Mouse (Mus musculus) CD4-positive, CD25-positive, alpha-beta regulatory T cell, adult 2 months (primary cell): Measurements from ENCODE around the gene Mdm2.

Experiments used
- DNase-seq: peaks from one replicate; pipeline ENCODE4 v3.0.0-alpha.2; 2012; ENCODE audit warnings: low read depth, low spot score

Mdm2 gene

DNA sequence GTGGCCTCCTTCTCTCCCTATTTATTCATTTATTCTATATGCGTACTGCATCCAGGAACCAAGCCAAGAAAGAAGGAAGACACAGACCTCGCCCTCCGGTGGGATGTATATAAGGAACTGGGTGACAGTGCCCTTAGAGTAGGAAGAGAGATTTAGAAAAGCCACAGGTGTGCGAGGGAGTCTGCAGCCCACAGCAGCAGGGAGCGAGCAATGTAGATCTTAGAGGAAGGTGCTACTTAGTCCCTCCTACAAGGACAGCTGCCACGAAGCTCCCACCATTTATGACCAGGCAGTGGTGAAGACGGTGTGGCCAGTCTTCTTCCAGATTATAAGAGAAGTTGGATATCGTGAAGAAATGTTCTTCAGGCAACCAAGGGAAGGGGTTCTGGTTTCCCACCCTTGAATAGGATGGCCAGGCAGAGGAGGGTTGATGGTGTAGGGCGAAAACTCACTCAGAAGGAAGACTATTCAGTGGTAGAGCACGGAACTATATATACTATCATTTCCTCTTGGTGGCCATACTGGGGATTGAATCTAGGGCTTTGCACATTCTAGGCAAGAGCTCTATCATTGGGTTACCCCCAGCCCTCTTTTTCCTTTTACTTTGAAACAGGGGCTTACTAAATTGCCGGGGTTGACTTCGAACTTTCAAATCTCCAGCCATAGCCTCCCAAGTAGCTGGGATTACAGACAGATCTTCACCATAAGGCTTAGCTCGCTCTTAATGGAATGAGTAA, 38.5 kb downstream of the Mdm2 start:
- no peak for DNase-seq

DNA sequence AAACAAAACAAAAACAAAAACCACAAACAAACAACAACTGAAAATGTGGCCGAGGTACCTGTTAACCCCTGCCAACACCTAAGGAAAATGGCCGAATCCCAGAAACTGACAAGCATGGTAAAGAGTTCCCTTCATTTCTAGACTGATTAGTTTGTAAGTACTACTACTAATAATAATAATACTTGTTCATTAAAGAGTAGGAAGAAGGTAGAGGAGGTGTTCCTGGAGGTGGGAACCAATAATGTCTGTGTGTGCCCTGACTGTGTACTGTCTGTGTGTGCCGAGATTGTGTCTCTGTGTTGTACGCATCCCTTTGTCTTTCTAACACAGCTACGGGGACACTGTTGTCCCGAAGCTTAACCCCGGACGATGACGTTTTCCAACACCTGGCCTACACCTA, 39.3 kb downstream of the Mdm2 start:
- no peak for DNase-seq

DNA sequence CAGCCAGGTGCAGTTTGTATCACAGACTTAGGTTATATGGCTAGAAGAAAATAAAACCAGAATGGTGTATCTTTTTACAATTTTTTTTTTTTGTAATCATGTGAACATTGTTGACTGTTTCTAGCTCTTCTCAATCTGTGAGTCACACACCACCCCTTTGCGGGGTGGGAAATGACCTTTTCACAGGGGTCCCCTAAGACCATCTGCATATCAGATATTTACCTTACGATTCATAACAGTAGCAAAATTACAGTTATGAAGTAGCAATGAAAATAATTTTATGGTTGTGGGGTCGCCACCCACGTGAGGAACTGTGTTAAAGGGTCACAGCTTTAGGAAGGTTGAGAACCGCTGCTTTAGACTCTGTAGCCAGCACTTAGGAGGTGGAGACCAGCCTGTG, 39.8 kb downstream of the Mdm2 start:
- DNase-seq = no peak

DNA sequence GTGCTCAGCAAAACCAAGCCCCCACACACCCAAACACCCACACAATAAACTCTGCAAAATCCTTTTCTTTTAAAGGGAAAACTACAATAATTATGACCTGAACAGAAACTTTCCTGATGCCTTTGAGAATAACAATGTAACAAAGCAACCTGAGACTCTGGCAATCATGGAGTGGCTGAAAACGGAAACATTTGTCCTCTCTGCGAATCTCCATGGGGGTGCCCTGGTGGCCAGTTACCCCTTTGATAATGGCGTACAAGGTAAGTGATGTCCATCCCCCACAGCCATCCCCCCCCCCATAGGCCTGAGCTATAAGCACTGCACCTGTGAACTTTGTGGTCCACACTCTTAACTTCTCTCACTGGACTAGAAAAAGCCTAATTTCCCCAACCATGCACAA, 40.5 kb downstream of the Mdm2 start:
- no peak for DNase-seq

DNA sequence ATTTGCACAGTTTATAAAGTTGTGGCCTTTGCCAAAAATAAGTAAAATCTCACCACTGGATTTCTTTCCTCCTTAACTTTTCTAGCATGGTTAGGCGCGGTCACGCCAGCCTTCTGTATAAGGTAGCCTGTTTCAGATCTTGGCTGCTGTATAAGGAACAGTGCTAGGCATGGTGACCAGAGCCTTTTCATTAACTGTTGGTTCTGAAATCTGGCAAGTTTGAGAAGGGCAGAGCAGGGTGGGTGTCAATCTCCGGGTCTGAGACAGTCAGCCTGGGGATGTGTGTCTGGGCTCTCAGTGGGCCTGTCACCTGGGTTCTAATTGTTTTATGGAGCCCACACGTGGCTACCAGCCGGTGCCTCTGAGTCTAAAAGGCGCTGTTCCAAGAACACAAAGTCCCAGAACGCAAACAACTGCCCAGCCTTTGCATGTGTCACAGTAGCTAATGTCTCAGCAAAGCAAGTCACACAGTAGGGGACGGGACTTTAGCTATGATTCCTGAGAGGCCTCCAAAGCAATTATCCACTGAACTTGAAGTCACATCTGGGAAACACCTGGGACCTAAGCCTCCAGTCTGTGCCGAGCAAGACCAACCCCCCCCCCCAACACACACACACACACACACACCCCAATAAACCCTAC, 41.0 kb downstream of the Mdm2 start:
- DNase-seq = no peak

DNA sequence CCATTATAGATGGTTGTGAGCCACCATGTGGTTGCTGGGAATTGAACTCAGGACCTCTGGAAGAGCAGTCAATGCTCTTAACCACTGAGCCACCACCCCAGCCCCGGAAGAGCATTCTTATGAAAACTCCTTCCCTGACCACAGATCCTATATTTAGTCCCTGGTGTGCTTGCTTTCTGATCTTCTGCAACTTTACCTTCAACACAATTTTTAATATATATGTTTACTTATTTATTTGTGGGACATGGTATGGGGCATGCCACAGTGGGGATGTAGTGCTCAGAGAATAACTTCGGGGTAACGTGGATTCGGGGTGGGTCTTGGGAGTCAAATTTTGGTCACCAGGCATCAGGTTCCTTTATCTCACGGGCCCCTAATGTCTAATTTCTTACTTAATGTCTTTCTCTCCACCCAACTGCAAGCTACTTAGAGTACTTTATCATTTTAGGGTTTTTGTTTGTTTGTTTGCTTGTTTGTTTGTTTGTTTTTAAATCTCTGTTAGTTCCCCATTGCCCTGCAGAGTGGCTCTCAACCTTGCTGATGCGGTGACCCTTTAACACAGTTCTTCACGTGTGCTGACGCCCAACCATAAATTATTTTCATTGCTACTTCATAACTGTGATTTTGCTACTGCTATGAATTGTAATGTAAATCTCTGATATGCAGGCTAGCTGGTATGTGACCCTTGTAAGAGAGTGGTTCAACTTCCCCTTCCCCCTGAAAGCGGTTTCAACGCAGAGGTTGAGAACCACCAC, 41.8 kb downstream of the Mdm2 start:
- no peak for DNase-seq

DNA sequence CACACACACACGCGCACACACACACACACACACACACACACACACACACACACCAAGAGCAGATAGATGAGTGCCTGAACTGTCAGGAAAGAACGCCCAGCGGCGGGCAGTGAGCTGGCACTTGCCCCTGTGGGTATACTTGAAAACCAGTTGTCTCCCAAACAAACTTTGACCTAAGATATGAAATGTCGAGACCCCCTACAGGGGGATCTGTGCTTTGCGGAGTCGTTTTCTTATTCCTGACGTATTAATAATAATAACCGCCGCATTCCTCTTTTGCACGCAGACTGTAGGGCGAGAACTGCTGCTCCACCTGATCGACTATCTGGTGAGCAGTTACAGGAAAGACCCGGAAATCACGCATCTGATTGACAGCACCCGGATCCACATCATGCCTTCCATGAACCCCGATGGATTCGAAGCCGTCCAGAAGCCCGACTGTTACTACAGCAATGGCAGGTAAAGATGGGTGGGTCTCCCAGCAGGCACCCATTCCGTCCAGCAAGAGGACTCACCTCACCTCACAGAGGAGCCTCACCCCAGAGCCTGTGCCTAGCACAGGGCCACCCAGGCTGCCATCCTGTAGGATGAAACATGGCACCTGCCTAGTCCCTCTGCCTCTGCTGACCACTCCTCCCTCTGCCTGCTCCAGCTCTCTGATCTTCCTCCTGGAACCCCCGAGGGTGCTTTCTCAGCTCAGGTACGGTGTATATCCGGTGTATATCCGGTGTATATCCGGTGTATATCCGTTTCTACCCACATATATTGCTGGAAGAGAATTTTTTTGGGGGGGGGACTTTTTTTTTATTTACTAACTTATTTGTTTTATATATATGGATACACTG, 42.7 kb downstream of the Mdm2 start:
- no peak for DNase-seq

DNA sequence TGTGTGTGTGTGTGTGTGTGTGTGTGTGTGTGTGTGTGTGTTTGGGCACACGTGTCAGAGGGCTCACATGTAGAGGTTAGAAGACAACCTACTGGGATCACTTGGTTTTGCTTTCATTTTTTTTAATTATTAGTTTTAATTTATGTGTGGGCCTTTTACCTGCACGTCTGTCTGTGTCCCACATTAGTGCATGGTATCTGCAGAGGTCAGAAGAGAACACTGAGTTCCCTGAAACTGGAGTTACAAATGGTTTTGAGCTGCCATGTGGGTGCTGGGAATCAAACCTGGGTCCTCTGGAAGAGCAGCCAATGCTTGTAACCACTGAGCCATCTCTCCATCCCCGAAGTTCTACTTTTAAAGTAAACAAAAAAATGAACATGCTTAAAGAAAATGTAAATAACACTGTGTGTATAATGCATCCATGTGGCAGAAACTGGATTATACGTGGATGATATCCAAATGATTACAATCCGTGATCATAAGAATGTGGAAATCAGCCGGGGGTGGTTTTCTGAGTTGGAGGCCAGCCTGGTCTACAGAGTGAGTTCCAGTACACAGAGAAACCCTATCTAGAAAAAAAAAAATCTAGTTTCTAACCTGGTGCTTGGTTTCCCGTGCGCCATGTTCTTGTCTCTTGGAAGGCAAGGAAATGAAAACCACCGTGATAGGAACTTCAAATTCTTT, 43.5 kb downstream of the Mdm2 start:
- DNase-seq = no peak

DNA sequence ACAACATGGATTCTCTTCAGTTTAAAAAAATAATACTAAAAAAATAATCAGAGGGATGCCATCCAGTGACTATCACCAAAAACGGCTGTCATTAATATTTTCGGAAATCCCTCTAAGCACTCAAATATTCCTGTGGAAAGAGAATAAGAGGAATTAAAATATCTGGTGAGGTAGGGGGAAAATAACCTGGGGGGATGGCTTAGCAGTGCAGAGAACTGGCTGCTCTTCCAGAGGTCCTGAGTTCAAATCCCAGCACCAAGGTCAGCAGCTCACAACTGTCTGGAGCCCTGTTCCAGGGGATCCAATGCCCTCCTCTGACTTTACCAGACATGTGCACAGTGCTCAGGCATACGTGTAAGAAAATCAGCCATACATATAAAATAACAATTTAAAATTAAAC, 44.2 kb downstream of the Mdm2 start:
- DNase-seq = no peak

DNA sequence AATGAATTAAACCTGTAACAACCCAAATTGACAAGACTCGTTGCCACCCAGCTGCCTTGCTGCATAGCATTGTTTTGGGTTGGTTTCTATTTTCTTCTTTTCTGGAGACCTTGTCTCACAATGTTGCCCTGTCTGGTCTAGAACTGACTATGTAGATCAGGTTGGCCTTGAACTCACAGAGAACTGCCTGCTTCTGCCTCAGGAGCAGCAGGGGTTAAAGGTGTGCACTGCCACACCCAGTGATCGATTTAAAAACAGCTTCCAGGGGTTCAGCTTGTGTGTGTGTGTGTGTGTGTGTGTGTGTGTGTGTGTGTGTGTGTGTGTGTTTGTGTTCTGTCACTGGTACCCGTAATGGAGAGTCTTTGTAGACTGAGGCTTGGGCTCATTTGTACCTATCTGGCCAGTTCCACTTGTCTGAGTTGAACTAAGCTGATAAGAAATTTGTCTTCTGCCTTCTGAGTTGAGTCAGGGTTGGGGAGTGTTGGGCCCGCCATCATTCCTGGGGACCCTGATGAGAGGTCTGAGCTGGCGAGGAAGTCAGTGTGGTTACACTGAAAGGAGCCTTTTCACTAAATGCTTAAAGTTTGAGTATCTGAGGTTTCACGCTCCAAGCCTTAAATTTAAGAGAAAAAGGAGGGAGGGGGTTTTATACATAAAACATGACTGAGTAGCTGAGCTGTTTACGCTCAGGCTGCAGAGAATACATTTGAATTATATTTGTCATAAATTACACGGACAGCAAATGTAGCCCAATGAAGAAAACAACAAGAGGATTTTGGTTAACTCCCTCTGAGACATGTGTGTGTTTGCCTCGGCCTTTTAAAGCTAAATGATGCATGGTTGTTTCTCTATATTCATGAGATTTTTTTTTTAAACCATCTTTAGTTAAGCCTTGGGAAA, 44.9 kb downstream of the Mdm2 start:
- DNase-seq = no peak

DNA sequence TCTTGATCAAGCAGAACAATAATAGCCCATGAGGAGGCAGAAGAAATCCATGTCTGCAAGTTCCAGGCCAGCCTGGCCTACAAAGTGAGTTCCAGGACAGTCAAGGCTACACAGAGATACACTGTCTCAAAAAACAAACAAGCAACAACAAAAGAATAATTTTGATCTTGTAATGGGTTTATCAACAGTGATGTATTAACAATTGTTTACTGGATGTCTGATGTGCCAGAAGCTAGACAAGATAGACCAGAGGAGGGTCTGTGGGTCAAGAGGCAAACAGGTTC, 45.7 kb downstream of the Mdm2 start:
- DNase-seq = no peak

DNA sequence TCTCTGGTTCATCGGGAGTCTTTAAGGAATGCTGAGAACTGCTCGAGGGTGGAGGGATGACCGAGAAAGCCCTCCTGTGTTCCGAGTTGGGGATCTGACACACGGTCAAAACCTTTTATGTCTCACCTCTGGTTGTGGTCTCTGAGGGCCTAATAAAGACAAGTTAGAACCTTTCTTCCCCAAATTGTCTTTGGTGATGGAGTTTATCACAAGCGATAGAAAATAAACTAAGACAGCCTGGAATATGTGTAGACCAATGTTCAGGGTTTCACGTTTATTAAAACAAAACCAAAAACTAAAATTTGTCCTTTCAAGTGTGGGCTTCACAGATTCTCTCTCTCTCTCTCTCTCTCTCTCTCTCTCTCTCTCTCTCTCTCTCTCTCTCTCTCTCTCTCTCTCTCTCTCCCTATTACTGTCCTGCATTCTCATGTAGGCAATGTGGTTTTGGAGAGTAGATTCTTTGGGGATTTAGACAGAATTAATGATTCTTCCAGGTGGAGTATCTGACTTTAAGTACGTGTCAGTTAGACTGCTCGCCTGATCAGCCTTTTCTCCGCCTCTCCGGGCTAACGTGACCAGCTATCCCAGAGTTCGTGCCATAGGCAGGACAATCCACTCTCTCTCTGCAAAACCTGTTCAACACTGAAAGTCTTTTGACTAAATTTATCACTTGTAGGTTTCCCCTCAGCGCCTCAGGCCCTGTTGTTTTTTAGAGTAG, 46.2 kb downstream of the Mdm2 start:
- DNase-seq = no peak

DNA sequence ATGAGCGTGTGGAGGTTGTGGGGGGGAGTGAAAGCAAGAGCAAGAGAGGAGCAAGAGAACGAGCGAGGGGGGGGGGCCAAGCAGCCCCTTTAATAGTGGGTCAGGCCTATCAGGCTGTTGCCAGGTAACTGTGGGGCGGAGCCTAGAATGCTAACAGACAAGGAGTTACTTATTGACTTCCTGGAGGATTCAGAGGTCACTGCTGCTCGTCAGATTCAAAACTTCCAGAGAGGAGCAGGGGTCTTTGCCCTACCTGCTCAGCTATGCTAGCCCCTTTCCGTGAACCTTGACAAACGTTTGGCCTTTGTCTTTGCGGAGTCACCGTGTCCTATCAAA, 46.7 kb downstream of the Mdm2 start:
- DNase-seq = no peak

DNA sequence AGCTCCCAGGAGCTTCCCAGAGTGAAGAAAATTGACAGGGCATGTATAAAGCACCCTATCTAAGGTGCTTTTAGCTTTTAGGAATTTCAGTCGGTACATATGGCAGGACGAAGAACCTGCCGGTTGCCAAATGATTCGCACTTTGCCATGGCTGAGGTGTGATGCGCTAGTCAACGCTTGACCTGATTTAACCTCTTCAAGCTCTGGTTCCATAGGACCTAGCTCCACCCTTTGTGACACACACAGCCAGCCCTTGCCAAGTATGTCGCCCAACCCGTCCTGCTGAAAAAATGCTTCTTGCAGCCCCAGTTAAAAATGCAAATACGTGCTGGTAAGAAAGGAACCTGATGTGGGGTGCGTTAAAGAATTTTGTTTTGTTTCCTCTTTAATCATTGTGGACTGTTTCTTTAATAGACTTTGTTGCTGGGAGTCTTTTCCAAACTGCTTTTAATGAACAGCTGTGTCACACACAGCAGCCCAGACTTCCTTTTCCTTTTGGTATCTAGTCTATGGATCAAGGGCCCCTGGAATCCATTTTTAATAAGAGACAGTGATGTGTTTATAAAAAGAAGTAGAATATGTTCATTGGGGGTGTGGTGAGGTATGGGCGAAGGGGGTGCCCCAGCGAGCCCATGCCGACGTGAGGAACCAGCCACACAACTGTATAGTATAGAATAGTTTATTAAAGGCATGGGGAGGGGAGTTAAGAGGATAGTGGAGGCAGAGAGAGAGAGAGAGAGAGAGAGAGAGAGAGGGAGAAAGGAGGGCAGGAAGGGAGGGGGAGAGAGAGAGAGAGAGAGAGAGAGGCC, 47.3 kb downstream of the Mdm2 start:
- DNase-seq = no peak

DNA sequence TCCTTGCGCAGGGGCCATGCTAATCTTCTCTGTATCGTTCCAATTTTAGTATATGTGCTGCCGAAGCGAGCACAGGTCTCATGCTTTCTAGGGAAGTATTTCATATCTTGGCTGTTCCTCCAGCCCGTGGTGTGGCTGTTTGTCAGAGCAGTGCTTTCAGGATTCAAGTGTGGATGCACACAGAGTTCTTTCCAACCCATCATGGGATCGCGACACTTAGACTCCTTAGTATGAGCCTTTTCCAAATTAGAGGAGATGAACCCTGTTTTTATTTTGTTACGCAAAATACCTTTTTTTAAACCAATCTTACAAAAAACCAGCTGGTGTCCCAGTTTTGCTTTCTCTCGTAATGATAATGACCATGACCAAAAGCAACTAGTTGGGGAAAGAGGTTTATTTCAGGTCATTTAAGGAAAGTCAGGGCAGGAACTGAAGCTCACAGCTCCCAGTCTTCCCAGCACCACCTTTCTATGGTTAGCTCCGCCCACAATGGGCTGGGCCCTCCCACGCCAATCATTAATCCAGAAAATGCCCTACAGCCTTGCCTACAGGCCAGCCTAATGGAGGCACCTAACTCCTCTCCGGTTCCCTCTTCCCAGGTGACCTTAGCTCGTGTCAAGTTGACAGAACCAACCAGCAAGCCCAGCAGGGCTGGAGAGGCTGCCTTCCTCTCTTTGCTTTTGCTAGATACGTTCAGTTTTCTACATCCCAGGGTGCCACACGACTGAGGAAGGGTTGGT, 48.1 kb downstream of the Mdm2 start:
- DNase-seq = no peak

DNA sequence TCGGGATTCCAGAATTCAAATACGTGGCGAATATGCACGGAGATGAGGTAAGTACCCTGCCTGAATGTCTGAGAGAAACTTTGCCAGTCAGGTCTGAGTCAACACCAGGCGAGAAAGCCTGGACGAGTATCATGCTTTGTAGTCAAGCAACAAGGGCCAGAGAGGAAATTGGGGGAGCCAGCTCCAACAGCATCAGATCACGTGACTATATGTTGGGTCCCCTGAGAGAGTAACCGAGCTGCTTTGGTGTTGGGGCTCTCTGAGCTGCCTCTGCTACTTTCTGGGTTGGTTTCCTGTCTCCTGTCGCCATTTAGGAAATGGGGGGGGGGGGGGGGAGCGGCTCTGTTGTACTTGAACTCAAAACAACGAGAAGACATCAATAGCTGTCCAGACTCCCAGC, 50.7 kb downstream of the Mdm2 start:
- peak; percentile 65 for DNase-seq

DNA sequence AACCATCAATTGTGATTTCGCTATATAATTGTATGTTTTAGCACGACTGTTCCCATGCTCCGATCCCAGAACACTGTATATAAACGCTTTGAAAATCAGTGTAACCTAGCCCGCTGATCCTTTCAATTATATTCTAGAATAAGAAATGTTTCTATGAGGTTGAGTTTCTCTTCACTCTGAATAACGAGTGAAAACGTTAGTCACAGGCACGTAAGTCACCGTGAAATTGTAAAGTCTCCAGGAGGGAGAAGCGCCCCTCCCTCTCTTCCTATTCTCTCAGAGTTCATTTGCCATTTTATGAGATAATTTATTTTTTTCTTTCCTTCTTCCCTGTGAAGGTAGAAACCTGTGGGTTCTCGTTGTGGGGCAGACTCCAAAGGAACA, 51.1 kb downstream of the Mdm2 start:
- no peak for DNase-seq
